Comparison of ENCODE assay signal across 9 mouse cellular contexts in genomic region chr19:42315914-42316313, GRCm38 (mm10).
DNase-seq lines count a peak whose midpoint lies in the region; ATAC-seq and TF ChIP-seq lines count a peak whose summit lies in the region.
"Had no signal": no experiment of that assay in that cellular context is flagged by ENCODE, and none has a peak within 500 bp of the region (broad histone marks: within the 10 kb centered on the region; RNA-seq: fewer than 3 reads in every experiment).

No protein-coding gene starts in this region.

- H3K27ac ChIP-seq in forebrain, postnatal 0 days (ENCODE audit: low read depth, low read length) = no peak overlapping the region
- peak overlapping the region; percentile 74 for H3K27ac ChIP-seq in hindbrain, embryonic 12.5 days

- no peaks in the 10 kb centered on the region for H3K27me3 ChIP-seq in forebrain, postnatal 0 days (ENCODE audit: insufficient read depth, low read length)
- H3K27me3 ChIP-seq in hindbrain, embryonic 12.5 days = peaks cover 5% of the 10 kb centered on the region; the same call in 1 of the 2 replicates

- H3K4me1 ChIP-seq in forebrain, postnatal 0 days (ENCODE audit: insufficient read depth) = peaks cover 40% of the 10 kb centered on the region
- H3K4me1 ChIP-seq in hindbrain, embryonic 12.5 days = peaks cover 43% of the 10 kb centered on the region

- WGBS in forebrain, postnatal 0 days = 0% methylated on average over 1 of the region's 1 CpGs
- 0% methylated on average over 1 of the region's 1 CpGs for WGBS in hindbrain, embryonic 12.5 days

- no peak overlapping the region for H3K4me3 ChIP-seq in forebrain, postnatal 0 days (ENCODE audit: low read depth, low read length)
- H3K4me3 ChIP-seq in hindbrain, embryonic 12.5 days = no peak overlapping the region
- H3K4me3 ChIP-seq: megakaryocyte, embryonic 14.5 days had no signal

- peak; percentile 99 for TF ChIP-seq CTCF in forebrain, postnatal 0 days (IDR thresholded peaks at IDR 0.05; ENCODE audit: low read depth)

- no peaks in the 10 kb centered on the region for H3K9me3 ChIP-seq in forebrain, postnatal 0 days (ENCODE audit: low read length)
- no peaks in the 10 kb centered on the region for H3K9me3 ChIP-seq in hindbrain, embryonic 12.5 days (replicated peaks)
- H3K9me3 ChIP-seq: megakaryocyte, embryonic 14.5 days had no signal

- peak; percentile 87 for ATAC-seq in forebrain, postnatal 0 days
- ATAC-seq in hindbrain, embryonic 12.5 days (ENCODE audit: low FRiP score) = peak; percentile 67

- DNase-seq in MN1 (ENCODE audit: low spot score) = peak; percentile 57
- DNase-seq in cerebellum, adult 11-12 months = peak; percentile 52
- peak; percentile 96 for DNase-seq in forebrain, postnatal 0 days
- DNase-seq in layer of hippocampus, postnatal 10 days (ENCODE audit: low spot score in 2 of 2) = peak; percentile 96 to 97
- DNase-seq in lung, postnatal 4 days = peak; percentile 63 to 77
- DNase-seq in right cerebral cortex, postnatal 10 days (ENCODE audit: low spot score in 2 of 2) = peak; percentile 93 to 95
- peak; percentile 66 for DNase-seq in urinary bladder, postnatal 25 days (ENCODE audit: low spot score)

- H3K4me2 ChIP-seq in forebrain, postnatal 0 days (ENCODE audit: low read depth) = no peak overlapping the region
- no peak overlapping the region for H3K4me2 ChIP-seq in hindbrain, embryonic 12.5 days (replicated peaks)

- no peak overlapping the region for H3K9ac ChIP-seq in forebrain, postnatal 0 days
- no peak overlapping the region for H3K9ac ChIP-seq in hindbrain, embryonic 12.5 days

- H3K36me3 ChIP-seq in forebrain, postnatal 0 days (ENCODE audit: insufficient read depth) = no peaks in the 10 kb centered on the region
- no peaks in the 10 kb centered on the region for H3K36me3 ChIP-seq in hindbrain, embryonic 12.5 days
